Mouse (Mus musculus): Measurements from ENCODE around the gene Prim2.

The Prim2 gene

GRCm38 (mm10) chr1:33536272-33537004 is 133.2 kb downstream of the Prim2 start:
- WGBS: 98% methylated on average over 4 of the region's 4 CpGs

GRCm38 (mm10) chr1:33535140-33535686 is 134.4 kb downstream of the Prim2 start:
- 95% methylated on average over 2 of the region's 2 CpGs for WGBS

GRCm38 (mm10) chr1:33531860-33532259 is 137.7 kb downstream of the Prim2 start:
- 74% methylated on average over 3 of the region's 3 CpGs for WGBS

- WGBS: 65% methylated on average over 5 of the region's 5 CpGs
Observed at GRCm38 (mm10) chr1:33531097-33531856, 138.3 kb downstream of the Prim2 start.

GRCm38 (mm10) chr1:33530491-33530890 is 139.1 kb downstream of the Prim2 start:
- WGBS: 97% methylated on average over 2 of the region's 2 CpGs

- 69% methylated on average over 8 of the region's 8 CpGs for WGBS
Observed at GRCm38 (mm10) chr1:33529543-33530232, 139.9 kb downstream of the Prim2 start.

- 63% methylated on average over 6 of the region's 6 CpGs for WGBS
Observed at GRCm38 (mm10) chr1:33527352-33527863, 142.2 kb downstream of the Prim2 start.

- WGBS: 66% methylated on average over 5 of the region's 5 CpGs
Observed at GRCm38 (mm10) chr1:33523223-33523622, 146.4 kb downstream of the Prim2 start.

- WGBS: 92% methylated on average over 8 of the region's 8 CpGs
Observed at GRCm38 (mm10) chr1:33515124-33515523, 154.5 kb downstream of the Prim2 start.

GRCm38 (mm10) chr1:33511310-33511709 is 158.3 kb downstream of the Prim2 start:
- WGBS: 85% methylated on average over 4 of the region's 4 CpGs

- 99% methylated on average over 5 of the region's 5 CpGs for whole genome bisulfite sequencing
Observed at GRCm38 (mm10) chr1:33504371-33504770, 165.2 kb downstream of the Prim2 start.

- WGBS: 71% methylated on average over 7 of the region's 7 CpGs
Observed at GRCm38 (mm10) chr1:33502890-33503289, 166.7 kb downstream of the Prim2 start.

GRCm38 (mm10) chr1:33502298-33502697 is 167.3 kb downstream of the Prim2 start:
- 82% methylated on average over 1 of the region's 1 CpGs for WGBS

GRCm38 (mm10) chr1:33500111-33500510 is 169.5 kb downstream of the Prim2 start:
- WGBS: 78% methylated on average over 9 of the region's 9 CpGs

GRCm38 (mm10) chr1:33499603-33500002 is 170.0 kb downstream of the Prim2 start:
- WGBS: 62% methylated on average over 4 of the region's 4 CpGs

- 61% methylated on average over 4 of the region's 4 CpGs for WGBS
Observed at GRCm38 (mm10) chr1:33496128-33496527, 173.5 kb downstream of the Prim2 start.

GRCm38 (mm10) chr1:33495586-33495985 is 174.0 kb downstream of the Prim2 start:
- 53% methylated on average over 3 of the region's 3 CpGs for WGBS

GRCm38 (mm10) chr1:33495203-33495553 is 174.4 kb downstream of the Prim2 start:
- WGBS: 73% methylated on average over 8 of the region's 8 CpGs

- WGBS: 42% methylated on average over 2 of the region's 2 CpGs
Observed at GRCm38 (mm10) chr1:33494524-33495202, 174.9 kb downstream of the Prim2 start.

GRCm38 (mm10) chr1:33490220-33490619 is 179.4 kb downstream of the Prim2 start:
- 63% methylated on average over 6 of the region's 6 CpGs for WGBS

GRCm38 (mm10) chr1:33488372-33488771 is 181.2 kb downstream of the Prim2 start:
- WGBS: 97% methylated on average over 5 of the region's 5 CpGs

Data from cerebral cortex, adult 2 months (tissue).